Mouse (Mus musculus) MEL (cell line): Measurements from ENCODE around the gene Mylk4. TPM values are rescaled to one million over a fixed set of nuclear protein-coding genes. Genes with fewer than 3 reads are reported as not detected.

Source experiments
- DNase-seq: peaks from one replicate; pipeline ENCODE4 v3.0.0; 2011; ENCODE audit warnings: low read depth, low spot score
- H3K27ac ChIP-seq: 2 replicates; pipeline ENCODE4 v1.5.1; 2012; ENCODE audit warnings: low read depth, mild to moderate bottlenecking, control low read depth, low read length, moderate library complexity; ENCODE audit not compliant: control insufficient read depth
- H3K27me3 ChIP-seq, 2 experiments: fragments of 150-350 bp in 1 of 2; sonication (generic) in 1 of 2; 2 replicates each; pipeline ENCODE4 v1.6.1; 2012; ENCODE audit warnings: low read length in 2 of 2, mild to moderate bottlenecking in 2 of 2, improper control_type of control experiment in 1 of 2, moderate library complexity in 1 of 2; ENCODE audit not compliant: insufficient read depth in 2 of 2, control insufficient read depth in 1 of 2
- H3K36me3 ChIP-seq, 2 experiments: 2 replicates each; pipeline ENCODE4 v1.6.1; 2012 to 2014; ENCODE audit warnings: low read length in 2 of 2, improper control_type of control experiment in 1 of 2, inconsistent platforms in 1 of 2, mild to moderate bottlenecking in 1 of 2; ENCODE audit not compliant: insufficient read depth in 2 of 2, control insufficient read depth in 1 of 2
- H3K4me1 ChIP-seq, 2 experiments: fragments of 150-350 bp in 1 of 2; sonication (generic) in 1 of 2; 2 replicates each; pipeline ENCODE4 v1.6.1; 2012; ENCODE audit warnings: low read length in 2 of 2, improper control_type of control experiment in 1 of 2, mild to moderate bottlenecking in 1 of 2; ENCODE audit not compliant: insufficient read depth in 2 of 2, control insufficient read depth in 1 of 2
- H3K4me3 ChIP-seq, 2 experiments: fragments of 150-350 bp in 1 of 2; sonication (generic) in 1 of 2; 2 replicates each; pipeline ENCODE4 v1.5.1; 2012; ENCODE audit warnings: low read depth in 2 of 2, low read length in 2 of 2, mild to moderate bottlenecking in 2 of 2, moderate library complexity in 2 of 2, control low read depth in 1 of 2, improper control_type of control experiment in 1 of 2; ENCODE audit not compliant: control insufficient read depth in 1 of 2, insufficient read depth in 1 of 2
- H3K79me2 ChIP-seq: 2 replicates; pipeline ENCODE4 v1.6.1; 2012; ENCODE audit warnings: mild to moderate bottlenecking, low read length, moderate library complexity; ENCODE audit not compliant: control insufficient read depth, poor library complexity, insufficient read depth
- H3K9ac ChIP-seq: 2 replicates; pipeline ENCODE4 v1.6.1; 2012; ENCODE audit warnings: low read depth, mild to moderate bottlenecking, control low read depth, low read length, moderate library complexity; ENCODE audit not compliant: control insufficient read depth, poor library complexity, severe bottlenecking
- H3K9me3 ChIP-seq: fragments of 150-350 bp; sonication (generic); replicated peaks from 2 replicates; pipeline ENCODE4 v1.6.1; 2012; ENCODE audit warnings: mild to moderate bottlenecking, low read length, improper control_type of control experiment, moderate library complexity; ENCODE audit not compliant: insufficient read depth
- BHLHE40 ChIP-seq: IDR thresholded peaks from 2 replicates; pipeline ENCODE4 v1.6.1; 2012; ENCODE audit warnings: low read depth, mild to moderate bottlenecking, inconsistent platforms, low read length, improper control_type of control experiment, borderline replicate concordance
- CHD2 ChIP-seq: IDR thresholded peaks from 2 replicates; pipeline ENCODE4 v1.6.1; 2011; ENCODE audit warnings: low read length, improper control_type of control experiment
- GABPA ChIP-seq: IDR thresholded peaks from 2 replicates; pipeline ENCODE4 v1.6.1; 2012; ENCODE audit warnings: low read depth, mild to moderate bottlenecking, inconsistent platforms, low read length, improper control_type of control experiment, moderate library complexity
- GATA1 ChIP-seq: IDR thresholded peaks from 2 replicates; pipeline ENCODE4 v1.6.1; 2011; ENCODE audit warnings: low read depth, low read length, improper control_type of control experiment
- HCFC1 ChIP-seq: IDR thresholded peaks from 2 replicates; pipeline ENCODE4 v1.6.1; 2012; ENCODE audit warnings: low read depth, mild to moderate bottlenecking, inconsistent platforms, low read length, improper control_type of control experiment, moderate library complexity
- MAFK ChIP-seq: IDR thresholded peaks from 2 replicates; pipeline ENCODE4 v1.6.1; 2011; ENCODE audit warnings: low read depth, mild to moderate bottlenecking, low read length, improper control_type of control experiment, borderline replicate concordance
- MAZ ChIP-seq: IDR thresholded peaks from 2 replicates; pipeline ENCODE4 v1.6.1; 2012; ENCODE audit warnings: low read depth, mild to moderate bottlenecking, inconsistent platforms, low read length, improper control_type of control experiment
- MEF2A ChIP-seq: IDR thresholded peaks from 2 replicates; pipeline ENCODE4 v1.6.1; 2014; ENCODE audit warnings: low read depth, mild to moderate bottlenecking, inconsistent platforms, low read length, improper control_type of control experiment; ENCODE audit not compliant: poor library complexity, insufficient replicate concordance, severe bottlenecking; ENCODE audit errors: extremely low read depth
- MXI1 ChIP-seq: IDR thresholded peaks from 2 replicates; pipeline ENCODE4 v1.6.1; 2011; ENCODE audit warnings: mild to moderate bottlenecking, low read depth, low read length, improper control_type of control experiment
- NELFE ChIP-seq: IDR thresholded peaks from 2 replicates; pipeline ENCODE4 v1.6.1; 2011; ENCODE audit warnings: low read depth, low read length, improper control_type of control experiment
- POLR2A ChIP-seq, 2 experiments: IDR thresholded peaks; 2 replicates each; pipeline ENCODE4 v1.6.1; 2011 to 2012; ENCODE audit warnings: low read length in 2 of 2, mild to moderate bottlenecking in 2 of 2, control low read depth in 1 of 2, improper control_type of control experiment in 1 of 2, low read depth in 1 of 2, moderate library complexity in 1 of 2; ENCODE audit not compliant: control insufficient read depth in 1 of 2, insufficient read depth in 1 of 2, poor library complexity in 1 of 2
- POLR2AphosphoS2 ChIP-seq: IDR thresholded peaks from 2 replicates; pipeline ENCODE4 v1.6.1; 2011; ENCODE audit warnings: low read length, improper control_type of control experiment
- SIN3A ChIP-seq: IDR thresholded peaks from 2 replicates; pipeline ENCODE4 v1.6.1; 2012; ENCODE audit warnings: low read length, improper control_type of control experiment, inconsistent platforms
- SMC3 ChIP-seq: IDR thresholded peaks from 2 replicates; pipeline ENCODE4 v1.6.1; 2011; ENCODE audit warnings: low read depth, low read length, improper control_type of control experiment
- TBP ChIP-seq: IDR thresholded peaks from 2 replicates; pipeline ENCODE4 v1.8.0; 2011; ENCODE audit warnings: low read depth, low read length, improper control_type of control experiment
- TCF12 ChIP-seq: IDR thresholded peaks from 2 replicates; pipeline ENCODE4 v1.6.1; 2014; ENCODE audit warnings: low read depth, mild to moderate bottlenecking, inconsistent platforms, low read length, improper control_type of control experiment, moderate library complexity
- UBTF ChIP-seq: IDR thresholded peaks from 2 replicates; pipeline ENCODE4 v1.6.1; 2012; ENCODE audit warnings: low read depth, mild to moderate bottlenecking, inconsistent platforms, low read length, improper control_type of control experiment, moderate library complexity, borderline replicate concordance; ENCODE audit not compliant: insufficient read depth
- ZKSCAN1 ChIP-seq: IDR thresholded peaks from 2 replicates; pipeline ENCODE4 v1.6.1; 2012; ENCODE audit warnings: low read depth, mild to moderate bottlenecking, inconsistent platforms, low read length, improper control_type of control experiment, moderate library complexity
- ZNF384 ChIP-seq: IDR thresholded peaks from 2 replicates; pipeline ENCODE4 v1.6.1; 2012; ENCODE audit warnings: low read depth, mild to moderate bottlenecking, inconsistent platforms, low read length, improper control_type of control experiment
- polyA plus RNA-seq, 2 experiments: library from polyadenylated mRNA; stranded (reverse) in 1 of 2; unstranded in 1 of 2; fragments of >175 nt in 1 of 2; fragments of >200 nt in 1 of 2; gene quantifications; 2 replicates each; pipeline versions ENCODE4 v1.2.1 to v1.2.4; 2012; ENCODE audit warnings: low replicate concordance in 2 of 2, low read depth in 1 of 2; ENCODE audit not compliant: insufficient read length in 2 of 2, insufficient read depth in 1 of 2, missing spikeins in 1 of 2
- total RNA-seq: library from RNA; depleted of rRNA; stranded (reverse); fragments of 300-350 nt; gene quantifications from 2 replicates; pipeline ENCODE4 v1.2.3, GENCODE M21; 2012

Mylk4 gene
- total and polyA plus RNA-seq, 3 experiments: not detected

GRCm38 (mm10) chr13:32827111-32827822, 43.5 kb upstream of the Mylk4 start:
- Histone ChIP-seq H3K4me1 (peaks cover 3 to 37% of the 10 kb centered on the region in 2 experiments; a peak in 3 of 4 replicates), H3K79me2 (no peaks in the 10 kb centered on the region), H3K27ac (no peak overlapping the region), H3K4me3 (no peak overlapping the region), H3K9me3 (no peaks in the 10 kb centered on the region), H3K36me3 (peaks cover 0 to 37% of the 10 kb centered on the region in 2 experiments; a peak in 2 of 4 replicates), H3K9ac (no peak overlapping the region), H3K27me3 (no peaks in the 10 kb centered on the region)
- no peak for DNase-seq
- TF ChIP-seq CHD2 (no peak), SIN3A (no peak), POLR2AphosphoS2 (no peak), BHLHE40 (no peak), ZNF384 (no peak), MXI1 (no peak), GABPA (no peak), POLR2A (IDR thresholded peaks at IDR 0.05; ENCODE audit: control insufficient read depth in 1 of 2, insufficient read depth in 1 of 2, low read depth in 1 of 2, low read length in 2 of 2, poor library complexity in 1 of 2) (no peak), NELFE (no peak), MAFK (no peak), HCFC1 (no peak), MAZ (no peak), MEF2A (no peak), GATA1 (no peak), TCF12 (no peak)

GRCm38 (mm10) chr13:32825546-32825945, 41.8 kb upstream of the Mylk4 start:
- H3K27me3 ChIP-seq: no peaks in the 10 kb centered on the region
- no peaks in the 10 kb centered on the region for H3K9me3 ChIP-seq
- no peak overlapping the region for H3K4me3 ChIP-seq
- no peaks in the 10 kb centered on the region for H3K79me2 ChIP-seq
- H3K27ac ChIP-seq: no peak overlapping the region
- DNase-seq: no peak
- no peak for TF ChIP-seq UBTF
- no peak for TF ChIP-seq ZKSCAN1
- TF ChIP-seq BHLHE40: no peak
- no peak for TF ChIP-seq SMC3
- no peak for TF ChIP-seq TBP
- TF ChIP-seq, all 39 proteins: peak for 0
- Histone ChIP-seq H3K36me3 (peaks cover 3 to 23% of the 10 kb centered on the region in 2 experiments), H3K4me1 (peaks cover 0 to 21% of the 10 kb centered on the region in 2 experiments; a peak in 3 of 4 replicates), H3K9ac (no peak overlapping the region)
